Mouse (Mus musculus) lung, adult 2 months (tissue): ENCODE measurements around the gene Zfp426.

Experiments
- CTCF ChIP-seq: fragments of 200-500 bp; IDR thresholded peaks from 2 replicates; pipeline ENCODE4 v1.5.1; 2011; ENCODE audit warnings: mild to moderate bottlenecking, low read length, control low read depth; ENCODE audit not compliant: insufficient read depth
- POLR2A ChIP-seq: fragments of 200-500 bp; IDR thresholded peaks from 2 replicates; pipeline ENCODE4 v1.6.1; 2011; ENCODE audit warnings: low read depth, mild to moderate bottlenecking, control low read depth, low read length, borderline replicate concordance; ENCODE audit errors: extremely low read depth

- no peak for TF ChIP-seq CTCF
- no peak for TF ChIP-seq POLR2A
Observed at GRCm38 (mm10) chr9:20519949-20520348, 27.4 kb upstream of the Zfp426 start.
